Mouse (Mus musculus) hindbrain, embryonic 13.5 days (tissue): ENCODE measurements around the gene Eci3. TPM values are rescaled to one million over a fixed set of nuclear protein-coding genes. Genes with fewer than 3 reads are reported as not detected.
A peak's percentile ranks its signal among the peaks of the same experiment; 100 is the strongest.
"Not testable (repeated sequence)": the region's sequence is repeated elsewhere in the genome, so short reads cannot be mapped to it uniquely, and the experiment has no call there.

Experiments
- ATAC-seq: fragments of 200-750 bp; cut with Nextera tagmentation; 2 replicates; pipeline ENCODE4 v1.8.0; 2017; ENCODE audit warnings: moderate TSS enrichment; ENCODE audit not compliant: low FRiP score
- H3K27ac ChIP-seq: fragments of 300-500 bp; sonication (generic); 2 replicates; pipeline ENCODE4 v1.5.1; 2015; ENCODE audit warnings: inconsistent platforms, mild to moderate bottlenecking, moderate library complexity
- H3K27me3 ChIP-seq: fragments of 300-500 bp; sonication (generic); 2 replicates; pipeline ENCODE4 v1.6.1; 2015; ENCODE audit warnings: mild to moderate bottlenecking, inconsistent platforms
- H3K36me3 ChIP-seq: fragments of 300-500 bp; sonication (generic); 2 replicates; pipeline ENCODE4 v1.6.1; 2015; ENCODE audit warnings: mild to moderate bottlenecking, inconsistent platforms
- H3K4me1 ChIP-seq: fragments of 300-500 bp; sonication (generic); replicated peaks from 2 replicates; pipeline ENCODE4 v1.6.1; 2015; ENCODE audit warnings: inconsistent platforms
- H3K4me2 ChIP-seq: fragments of 300-500 bp; sonication (generic); 2 replicates; pipeline ENCODE4 v1.6.1; 2015; ENCODE audit warnings: inconsistent platforms, mild to moderate bottlenecking, moderate library complexity
- H3K4me3 ChIP-seq: fragments of 300-500 bp; sonication (generic); 2 replicates; pipeline ENCODE4 v1.5.1; 2015; ENCODE audit warnings: mild to moderate bottlenecking, inconsistent platforms
- H3K9ac ChIP-seq: fragments of 300-500 bp; sonication (generic); 2 replicates; pipeline ENCODE4 v1.6.1; 2015; ENCODE audit warnings: mild to moderate bottlenecking, inconsistent platforms
- H3K9me3 ChIP-seq: fragments of 300-500 bp; sonication (generic); 2 replicates; pipeline ENCODE4 v1.6.1; 2016; ENCODE audit warnings: inconsistent platforms
- WGBS: fragments of 180-500 bp; shearing (Covaris S2); methylation state at CpG from one replicate; pipeline ENCODE4 v1.1.7; 2015; 5-methylcytosine and 5-hydroxymethylcytosine counted together
- polyA plus RNA-seq: library from polyadenylated mRNA; unstranded; fragments of >200 nt; fragmentation: Nextera tagmentation; extraction: Ambion mirVana; gene quantifications from 2 replicates; pipeline ENCODE4 v1.2.1, GENCODE M21; 2015

The Eci3 gene
- polyA plus RNA-seq, 1 experiment from 2014 or later: 0.44 TPM

DNA sequence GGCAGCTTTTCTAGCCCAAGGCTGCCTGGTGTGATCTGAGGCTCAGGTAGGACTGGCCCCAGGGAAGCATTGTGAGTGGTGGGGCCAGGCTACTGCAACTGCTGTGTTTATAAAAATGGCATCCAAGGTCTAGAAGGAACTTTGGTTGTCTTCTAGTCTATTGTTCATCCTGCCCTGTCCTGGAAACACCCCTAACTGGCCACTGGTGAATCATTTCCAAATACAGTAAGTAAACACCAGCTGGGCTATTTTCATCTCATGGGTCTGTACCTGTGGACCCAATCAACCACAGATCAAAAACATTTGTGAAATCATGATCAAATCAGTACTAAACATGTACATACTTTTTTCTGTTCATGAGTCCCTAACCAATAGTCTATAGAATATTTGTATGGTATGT lies 8.8 kb upstream of the Eci3 start:
- not testable (repeated sequence) for H3K27me3 ChIP-seq, ATAC-seq, H3K9ac ChIP-seq, H3K27ac ChIP-seq, H3K36me3 ChIP-seq, H3K9me3 ChIP-seq, H3K4me2 ChIP-seq, H3K4me1 ChIP-seq, H3K4me3 ChIP-seq

DNA sequence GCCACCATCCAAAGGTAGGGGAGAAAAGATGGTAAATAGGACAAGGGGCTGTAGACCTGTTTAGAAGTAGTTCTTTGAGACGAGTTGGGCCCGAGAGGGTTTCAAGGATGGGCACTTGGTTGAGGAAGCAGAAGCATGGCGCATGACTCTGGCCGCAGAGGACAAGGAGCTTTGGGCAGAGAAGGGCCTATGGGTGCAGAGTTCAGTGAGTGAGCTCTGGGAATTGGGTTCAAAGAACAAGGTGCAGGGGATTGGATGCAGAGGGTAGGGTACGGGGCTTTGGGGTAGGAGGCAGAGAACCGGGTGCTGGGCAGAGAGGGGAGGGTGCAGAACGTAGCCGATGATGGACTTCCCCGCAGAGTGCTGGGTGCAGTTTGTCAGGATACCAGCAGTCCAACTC lies 2.0 kb upstream of the Eci3 start:
- not testable (repeated sequence) for H3K4me2 ChIP-seq, H3K4me3 ChIP-seq, ATAC-seq, H3K9me3 ChIP-seq, H3K27ac ChIP-seq, H3K9ac ChIP-seq, H3K36me3 ChIP-seq
- peaks cover 17% of the 10 kb centered on the region for H3K4me1 ChIP-seq
- 76% methylated on average over 9 of the region's 9 CpGs for WGBS
- H3K27me3 ChIP-seq: peaks cover 21% of the 10 kb centered on the region

DNA sequence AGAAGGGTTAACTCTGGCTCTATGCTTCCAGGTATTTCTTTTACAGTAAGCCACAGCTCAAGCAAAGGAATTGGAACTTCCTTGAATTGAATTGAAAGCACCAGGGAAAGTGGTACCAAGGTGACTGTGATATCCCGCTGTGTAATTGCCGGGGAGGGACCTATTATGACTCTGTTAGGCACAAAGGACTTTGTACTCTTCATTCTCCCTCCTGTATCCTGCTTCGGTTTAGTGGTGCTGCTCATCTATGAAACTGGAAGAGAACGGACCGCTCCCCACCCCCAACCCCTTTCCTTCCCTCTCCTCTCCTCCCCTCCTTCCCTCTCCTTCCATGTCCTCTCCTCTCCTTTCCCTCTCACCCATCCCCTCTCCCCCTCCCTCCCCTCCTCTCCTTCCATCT lies 1.3 kb upstream of the Eci3 start:
- Histone ChIP-seq H3K4me3 (peak overlapping the region; percentile 41), H3K27me3 (peaks cover 21% of the 10 kb centered on the region), H3K9me3 (no peaks in the 10 kb centered on the region), H3K9ac (no peak overlapping the region), H3K36me3 (no peaks in the 10 kb centered on the region), H3K27ac (no peak overlapping the region), H3K4me1 (peaks cover 17% of the 10 kb centered on the region), H3K4me2 (peak overlapping the region; percentile 65)
- ATAC-seq: peak; percentile 57; the same call in 1 of the 2 replicates
- WGBS: 4% methylated on average over 5 of the region's 5 CpGs

DNA sequence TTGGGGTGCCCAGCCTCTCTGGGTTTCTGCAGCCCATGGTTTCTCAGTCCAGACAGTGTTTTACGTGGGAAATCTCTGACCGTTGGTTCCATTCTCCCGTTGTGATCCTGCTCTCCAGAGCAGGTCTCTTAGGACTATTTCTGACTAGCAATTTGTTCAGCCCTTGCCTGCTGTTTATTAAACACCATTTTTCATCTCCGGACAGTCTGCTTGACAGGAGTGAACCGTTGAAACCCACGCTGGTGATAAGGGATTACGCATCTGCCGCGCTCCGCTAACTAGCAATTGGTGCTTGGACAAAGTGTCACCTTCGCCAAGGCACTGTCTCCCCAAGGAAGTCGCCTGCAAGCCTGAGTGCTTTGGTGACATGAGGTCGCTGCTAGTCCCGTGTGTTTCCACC lies 809 bp upstream of the Eci3 start:
- H3K9ac ChIP-seq: peak overlapping the region; percentile 55
- peaks cover 17% of the 10 kb centered on the region for H3K4me1 ChIP-seq
- H3K4me3 ChIP-seq: peak overlapping the region; percentile 41
- WGBS: 6% methylated on average over 14 of the region's 14 CpGs
- H3K27me3 ChIP-seq: peaks cover 21% of the 10 kb centered on the region
- H3K27ac ChIP-seq: no peak overlapping the region
- no peaks in the 10 kb centered on the region for H3K36me3 ChIP-seq
- no peaks in the 10 kb centered on the region for H3K9me3 ChIP-seq
- 0 out of 2 replicates have a peak, but pooled peaks have one; percentile 21 for ATAC-seq
- H3K4me2 ChIP-seq: peak overlapping the region; percentile 65

DNA sequence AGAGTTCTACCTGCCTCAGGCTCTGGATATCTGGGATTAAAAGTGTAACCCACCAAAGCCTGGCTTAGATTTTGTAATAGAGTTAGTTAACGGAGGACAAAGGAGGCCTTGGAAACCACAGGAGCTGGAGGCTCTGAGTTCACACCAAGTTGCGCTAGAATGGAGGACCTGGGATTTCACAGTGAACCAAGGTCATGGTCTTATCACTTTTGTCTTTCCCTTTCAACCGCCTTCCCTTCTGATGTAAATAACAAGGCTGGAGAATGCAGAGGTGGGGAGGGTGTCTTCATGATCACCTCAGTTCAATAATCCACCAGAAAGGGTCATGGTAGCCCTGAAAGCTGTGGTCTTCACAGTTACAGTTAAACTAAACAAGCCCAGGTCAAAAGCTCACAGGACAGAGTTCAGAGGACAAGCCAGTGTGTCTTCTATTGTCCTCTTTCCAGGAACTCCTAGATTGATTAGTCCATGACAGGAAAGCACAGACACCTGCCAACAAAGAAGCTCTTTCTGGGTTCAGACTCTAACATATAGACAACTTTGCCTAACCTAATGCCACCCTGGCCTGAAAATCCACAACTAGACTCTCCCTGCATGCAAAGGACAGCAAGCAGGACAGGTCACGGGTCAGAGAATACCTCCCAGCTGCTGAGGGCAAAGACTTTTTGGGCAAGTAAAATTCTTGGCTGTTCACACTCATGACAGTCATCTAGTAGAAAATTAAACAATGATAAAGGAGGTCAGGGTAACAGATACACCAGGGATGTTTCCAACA lies 2.4 kb downstream of the Eci3 start:
- ATAC-seq: no peak
- no peak overlapping the region for H3K27ac ChIP-seq
- no peaks in the 10 kb centered on the region for H3K36me3 ChIP-seq
- H3K4me1 ChIP-seq: peaks cover 17% of the 10 kb centered on the region
- H3K4me2 ChIP-seq: no peak overlapping the region
- no peak overlapping the region for H3K9ac ChIP-seq
- no peak overlapping the region for H3K4me3 ChIP-seq
- H3K9me3 ChIP-seq: no peaks in the 10 kb centered on the region
- H3K27me3 ChIP-seq: peaks cover 19% of the 10 kb centered on the region
- WGBS: 89% methylated on average over 4 of the region's 4 CpGs

DNA sequence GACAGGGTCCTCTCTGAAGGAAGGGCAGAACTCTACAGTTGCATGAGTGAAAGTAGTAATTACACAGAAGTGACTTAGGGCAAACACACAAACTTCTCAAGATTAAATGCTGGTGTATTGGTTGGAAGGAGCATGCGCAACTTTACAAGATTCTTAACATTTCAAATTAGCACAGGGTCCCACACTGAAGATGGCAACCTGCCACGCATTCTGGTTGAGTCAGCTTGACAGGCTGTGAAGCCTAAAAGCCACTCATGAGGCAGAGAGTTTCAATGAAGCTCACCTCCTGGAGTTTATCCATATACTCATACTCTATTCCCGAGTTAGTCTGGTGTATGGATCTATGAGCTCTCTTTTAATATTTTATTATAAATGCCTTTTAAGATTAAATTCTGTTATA lies 5.5 kb downstream of the Eci3 start:
- ATAC-seq, H3K4me2 ChIP-seq, H3K27ac ChIP-seq, H3K27me3 ChIP-seq, H3K9me3 ChIP-seq, H3K4me3 ChIP-seq, H3K4me1 ChIP-seq, H3K9ac ChIP-seq, H3K36me3 ChIP-seq: not testable (repeated sequence)
- 87% methylated on average over 3 of the region's 3 CpGs for WGBS

DNA sequence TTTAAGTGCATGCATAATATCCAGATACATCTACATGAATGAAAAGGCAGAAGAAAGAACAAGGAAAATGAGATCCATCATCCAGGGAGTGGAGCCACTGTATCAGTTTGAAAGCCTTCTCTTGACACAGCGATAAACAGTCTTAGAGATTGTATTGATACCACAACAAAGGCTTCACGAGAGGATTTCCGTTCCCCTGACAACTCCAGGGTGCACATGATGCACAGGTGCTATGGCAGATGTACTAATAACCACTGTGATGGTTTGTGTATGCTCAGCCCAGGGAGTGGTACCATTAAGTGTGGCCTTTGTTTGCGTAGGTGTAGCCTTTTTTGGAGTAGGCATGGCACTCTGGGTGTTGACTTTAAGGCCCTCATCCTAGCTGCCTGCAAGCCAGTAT lies 6.7 kb downstream of the Eci3 start:
- no peaks in the 10 kb centered on the region for H3K27me3 ChIP-seq
- no peak overlapping the region for H3K4me2 ChIP-seq
- no peak for ATAC-seq
- 88% methylated on average over 4 of the region's 4 CpGs for WGBS
- H3K36me3 ChIP-seq: no peaks in the 10 kb centered on the region
- no peaks in the 10 kb centered on the region for H3K4me1 ChIP-seq
- H3K27ac ChIP-seq: no peak overlapping the region
- no peaks in the 10 kb centered on the region for H3K9me3 ChIP-seq
- H3K4me3 ChIP-seq: no peak overlapping the region
- H3K9ac ChIP-seq: no peak overlapping the region

DNA sequence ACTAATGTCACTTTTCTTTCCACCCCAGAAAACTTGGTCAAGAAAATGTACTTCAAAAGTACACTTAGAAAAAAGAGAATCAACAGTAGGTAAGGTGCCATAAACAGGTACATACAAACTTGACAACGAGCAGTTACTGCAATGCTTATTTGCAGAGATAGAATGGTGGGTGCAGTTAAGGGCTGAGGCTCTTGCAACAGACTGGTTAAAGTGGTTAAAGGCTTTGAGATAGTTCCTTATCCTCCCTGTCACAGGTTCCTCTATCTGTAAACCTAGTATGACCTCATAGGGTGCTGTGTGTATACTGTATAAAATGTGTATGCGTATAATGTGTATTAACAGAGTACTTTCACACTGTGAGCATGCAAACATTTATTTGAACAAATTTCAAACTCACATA lies 12.2 kb downstream of the Eci3 start:
- H3K9me3 ChIP-seq, H3K27ac ChIP-seq, H3K4me2 ChIP-seq, H3K27me3 ChIP-seq, H3K4me3 ChIP-seq, ATAC-seq, H3K9ac ChIP-seq, H3K36me3 ChIP-seq, H3K4me1 ChIP-seq: not testable (repeated sequence)
- 94% methylated on average over 2 of the region's 2 CpGs for WGBS

DNA sequence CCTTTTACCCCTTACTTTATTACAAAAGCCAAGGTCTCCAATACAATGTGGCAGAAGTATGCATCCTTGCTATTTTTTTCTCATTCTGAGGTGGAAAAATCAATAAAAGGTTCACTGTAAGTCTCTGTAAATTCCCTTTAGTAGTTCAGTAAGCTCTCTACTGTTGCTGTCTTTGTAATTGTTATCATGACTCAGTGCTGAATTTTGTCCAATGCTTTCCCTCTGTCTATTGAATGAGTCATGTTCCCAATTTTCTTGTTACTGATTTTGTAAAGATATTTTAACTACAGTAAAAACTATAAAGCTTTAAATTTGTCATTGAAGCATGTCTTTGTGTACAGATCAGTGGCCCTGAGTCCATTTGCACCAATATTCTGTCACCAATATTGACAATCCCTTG lies 21.2 kb downstream of the Eci3 start:
- Histone ChIP-seq H3K36me3 (no peaks in the 10 kb centered on the region), H3K9ac (no peak overlapping the region), H3K4me1 (no peaks in the 10 kb centered on the region), H3K27ac (no peak overlapping the region), H3K27me3 (no peaks in the 10 kb centered on the region), H3K9me3 (no peaks in the 10 kb centered on the region), H3K4me2 (no peak overlapping the region), H3K4me3 (no peak overlapping the region)
- ATAC-seq: no peak

DNA sequence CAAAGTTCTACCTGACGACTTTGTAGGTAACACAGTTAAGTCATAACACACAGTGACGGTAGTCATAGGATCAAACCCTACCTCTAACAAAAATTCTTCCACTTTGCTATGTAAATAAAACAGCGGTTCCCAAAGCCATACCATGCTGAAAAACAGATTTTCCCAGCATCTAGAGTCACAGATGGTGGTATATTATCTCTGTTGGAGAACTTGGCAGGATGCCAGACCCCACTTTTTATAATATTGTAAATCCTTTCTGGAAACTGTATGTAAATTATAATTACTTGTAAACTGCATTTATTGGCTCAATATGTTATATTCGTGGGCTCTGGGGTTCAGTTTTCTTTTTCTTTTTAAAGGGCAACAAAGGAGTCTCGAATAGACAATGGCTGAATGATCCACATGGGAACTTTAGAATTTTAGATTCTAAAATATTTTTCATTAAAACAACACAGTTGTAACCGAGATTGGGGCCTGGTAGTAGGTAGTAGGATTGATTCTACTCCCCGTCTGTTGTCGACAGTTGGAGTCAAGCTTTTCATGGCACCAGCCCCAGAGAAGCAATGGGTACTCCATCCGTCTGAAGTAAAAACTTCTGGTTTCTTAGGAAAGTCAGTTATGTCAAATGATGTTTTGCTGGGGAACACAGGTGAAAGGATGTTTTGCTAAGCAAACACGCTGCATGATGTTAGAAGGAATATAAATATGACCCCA lies 28.5 kb downstream of the Eci3 start:
- H3K27me3 ChIP-seq: no peaks in the 10 kb centered on the region
- H3K36me3 ChIP-seq: no peaks in the 10 kb centered on the region
- no peak overlapping the region for H3K4me2 ChIP-seq
- 74% methylated on average over 10 of the region's 10 CpGs for WGBS
- no peaks in the 10 kb centered on the region for H3K9me3 ChIP-seq
- no peaks in the 10 kb centered on the region for H3K4me1 ChIP-seq
- no peak overlapping the region for H3K9ac ChIP-seq
- no peak overlapping the region for H3K4me3 ChIP-seq
- no peak for ATAC-seq
- H3K27ac ChIP-seq: no peak overlapping the region

DNA sequence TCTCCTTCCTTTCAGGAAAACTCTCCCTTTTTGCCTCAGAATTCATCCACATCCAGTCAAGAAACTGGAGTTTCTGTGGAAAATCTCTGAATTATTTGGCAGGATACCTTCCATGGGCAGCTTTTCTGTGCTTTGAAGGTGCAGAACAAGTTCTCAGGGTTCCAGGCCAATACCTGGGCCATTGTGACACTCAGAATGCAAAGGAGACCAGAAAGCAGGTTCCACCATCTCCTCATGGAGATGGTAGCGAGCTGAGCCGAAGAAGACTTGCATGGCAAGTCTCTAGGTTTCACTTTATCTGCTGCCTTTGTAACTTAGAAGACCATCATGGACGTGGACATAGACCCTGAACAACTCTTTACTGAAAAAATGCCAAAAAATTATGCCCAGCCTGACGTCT lies 39.4 kb downstream of the Eci3 start, which contains the start of the genes Fam217a and 4933417A18Rik:
Gene Fam217a (minus strand): TSS at position 101 of the 400 bp plus-strand sequence.
Gene 4933417A18Rik (plus strand): TSS at position 200 of the 400 bp plus-strand sequence.
- ATAC-seq: no peak
- 81% methylated on average over 4 of the region's 4 CpGs for WGBS
- Histone ChIP-seq H3K9me3 (no peaks in the 10 kb centered on the region), H3K4me1 (no peaks in the 10 kb centered on the region), H3K27me3 (no peaks in the 10 kb centered on the region), H3K4me3 (no peak within 1 kb of the TSS), H3K4me2 (no peak within 1 kb of the TSS), H3K27ac (no peak within 1 kb of the TSS), H3K36me3 (no peaks in the 10 kb centered on the region), H3K9ac (no peak within 1 kb of the TSS)

DNA sequence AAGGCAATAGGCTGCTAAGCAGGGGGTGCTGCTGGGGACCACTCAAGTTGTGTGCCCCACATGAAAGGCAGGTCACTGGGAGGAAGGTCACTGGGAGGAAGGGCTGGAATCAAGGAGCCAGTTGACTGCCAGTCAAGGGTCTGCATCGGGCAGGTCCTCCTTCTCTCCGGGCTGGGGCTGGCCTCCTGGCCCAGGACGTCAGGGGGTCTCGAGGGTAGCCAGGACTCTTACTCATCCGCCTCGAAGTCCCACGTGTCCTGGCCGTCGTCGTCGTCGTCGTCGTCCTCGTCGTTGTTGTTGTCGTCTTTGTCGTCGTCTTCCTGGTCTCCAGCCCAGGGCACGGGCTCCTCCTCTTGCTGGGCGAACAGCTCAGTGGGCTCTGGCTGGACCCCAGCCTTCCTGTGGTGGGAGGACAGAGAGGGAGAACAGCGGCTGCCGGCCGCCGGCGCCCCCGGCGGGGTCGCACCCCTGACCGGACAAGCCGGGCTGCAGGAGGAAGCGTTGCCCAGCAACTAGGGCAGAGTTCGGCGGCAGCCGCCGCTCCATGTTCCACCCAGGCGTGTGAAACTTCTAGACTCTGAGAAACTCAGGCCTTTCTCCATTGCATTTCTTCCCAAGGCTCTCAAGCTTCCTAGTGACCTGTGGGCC lies 47.0 kb downstream of the Eci3 start:
- 43% methylated on average over 32 of the region's 37 CpGs for WGBS
- Histone ChIP-seq H3K4me3 (peak overlapping the region; percentile 30), H3K9ac (peak overlapping the region; percentile 58), H3K4me1 (0 out of 2 replicates have a peak, but pooled peaks cover 7% of the 10 kb centered on the region), H3K27me3 (no peaks in the 10 kb centered on the region), H3K4me2 (peak overlapping the region; percentile 52), H3K36me3 (no peaks in the 10 kb centered on the region), H3K27ac (no peak overlapping the region), H3K9me3 (no peaks in the 10 kb centered on the region)
- ATAC-seq: peak; percentile 52; the same call in 1 of the 2 replicates
